20 mouse cellular contexts compared by ENCODE assay signal in the genomic region with DNA sequence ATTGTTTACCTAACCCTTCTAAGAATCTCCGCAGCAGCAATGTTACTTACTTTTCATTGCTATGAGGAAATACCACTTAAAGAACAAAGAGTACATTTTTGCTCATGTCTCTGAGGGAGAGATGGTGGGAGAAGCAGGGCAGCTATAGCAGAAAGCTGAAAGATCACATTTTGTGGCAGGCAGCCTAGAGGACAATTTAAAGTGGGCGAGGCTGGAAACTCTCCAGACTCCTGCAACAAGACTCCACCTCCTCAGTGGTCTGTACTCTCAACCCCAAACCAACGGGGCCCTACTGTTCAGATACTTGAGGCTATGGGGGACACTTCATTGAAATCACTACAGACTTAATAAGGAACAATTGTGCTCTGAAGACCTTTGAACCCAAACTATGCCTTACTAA.
"Had no signal": no experiment of that assay in that cellular context is flagged by ENCODE, and none has a peak within 500 bp of the region (broad histone marks: within the 10 kb centered on the region; RNA-seq: fewer than 3 reads in every experiment).

No protein-coding gene starts in this region.

- H3K36me3 ChIP-seq: limb, embryonic 12.5 days; liver, embryonic 12.5 days; liver, embryonic 15.5 days; midbrain, embryonic 12.5 days; midbrain, embryonic 15.5 days; neural tube, embryonic 13.5 days; stomach, embryonic 15.5 days had no signal

- H3K9ac ChIP-seq: limb, embryonic 12.5 days; liver, embryonic 12.5 days; liver, embryonic 15.5 days; midbrain, embryonic 12.5 days; midbrain, embryonic 15.5 days; neural tube, embryonic 13.5 days; stomach, embryonic 15.5 days had no signal

- H3K4me3 ChIP-seq: left cerebral cortex, adult 2 months; limb, embryonic 12.5 days; liver, embryonic 12.5 days; liver, embryonic 15.5 days; midbrain, embryonic 12.5 days; midbrain, embryonic 15.5 days; myocyte; neural tube, embryonic 13.5 days; stomach, embryonic 15.5 days had no signal

- DNase-seq: kidney, adult 2 months; kidney, postnatal 10 days; kidney, postnatal 4 days; layer of hippocampus, adult 9-11 months; layer of hippocampus, postnatal 36 days; liver; retina, postnatal 1 day; right cerebral cortex, postnatal 25 days; spleen, adult 18-20 months; thymus, postnatal 25 days had no signal

- H3K27ac ChIP-seq: left cerebral cortex, adult 2 months; limb, embryonic 12.5 days; liver, embryonic 12.5 days; liver, embryonic 15.5 days; macrophage; midbrain, embryonic 12.5 days; midbrain, embryonic 15.5 days; neural tube, embryonic 13.5 days; stomach, embryonic 15.5 days had no signal

- H3K27me3 ChIP-seq: limb, embryonic 12.5 days; liver, embryonic 12.5 days; liver, embryonic 15.5 days; midbrain, embryonic 12.5 days; midbrain, embryonic 15.5 days; neural tube, embryonic 13.5 days; stomach, embryonic 15.5 days had no signal

- H3K9me3 ChIP-seq: limb, embryonic 12.5 days; liver, embryonic 12.5 days; liver, embryonic 15.5 days; midbrain, embryonic 12.5 days; midbrain, embryonic 15.5 days; neural tube, embryonic 13.5 days; stomach, embryonic 15.5 days had no signal

- H3K4me2 ChIP-seq: limb, embryonic 12.5 days; liver, embryonic 12.5 days; liver, embryonic 15.5 days; midbrain, embryonic 12.5 days; midbrain, embryonic 15.5 days; neural tube, embryonic 13.5 days; stomach, embryonic 15.5 days had no signal

- H3K4me1 ChIP-seq: limb, embryonic 12.5 days; liver, embryonic 12.5 days; liver, embryonic 15.5 days; midbrain, embryonic 15.5 days had no signal

- ATAC-seq: liver, embryonic 12.5 days; midbrain, embryonic 15.5 days had no signal
